Mouse (Mus musculus) heart, adult 2 months (tissue): ENCODE data around the gene Hnrnpul1. TPM values are rescaled to one million over a fixed set of nuclear protein-coding genes. Genes with fewer than 3 reads are reported as not detected.
A peak's percentile ranks its signal among the peaks of the same experiment; 100 is the strongest.

Experiments
- DNase-seq, 2 experiments: peaks; one replicate each; pipeline ENCODE4 v3.0.0; 2021
- H3K27ac ChIP-seq: fragments of 200-600 bp; 2 replicates; pipeline ENCODE4 v1.8.1; 2022
- H3K27me3 ChIP-seq: fragments of 200-500 bp; 2 replicates; pipeline ENCODE4 v1.6.1; 2012; ENCODE audit warnings: mild to moderate bottlenecking, low read length, inconsistent platforms, mixed read lengths; ENCODE audit not compliant: control insufficient read depth, insufficient read depth
- H3K36me3 ChIP-seq: fragments of 200-500 bp; 2 replicates; pipeline ENCODE4 v1.6.1; 2012; ENCODE audit warnings: low read length, inconsistent platforms; ENCODE audit not compliant: control insufficient read depth, insufficient read depth
- H3K4me1 ChIP-seq: fragments of 200-500 bp; 2 replicates; pipeline ENCODE4 v1.6.1; 2011; ENCODE audit warnings: low read length; ENCODE audit not compliant: control insufficient read depth, insufficient read depth
- H3K4me3 ChIP-seq: fragments of 200-600 bp; 2 replicates; pipeline ENCODE4 v1.8.1; 2022
- H3K79me2 ChIP-seq: fragments of 200-500 bp; replicated peaks from 2 replicates; pipeline ENCODE4 v1.6.1; 2012; ENCODE audit warnings: mild to moderate bottlenecking, inconsistent platforms, low read length, moderate library complexity, mixed read lengths; ENCODE audit not compliant: control insufficient read depth, insufficient read depth
- H3K9ac ChIP-seq: fragments of 200-500 bp; 2 replicates; pipeline ENCODE4 v1.6.1; 2012; ENCODE audit warnings: low read depth, mild to moderate bottlenecking, control low read depth, inconsistent platforms, low read length, mixed read lengths
- CTCF ChIP-seq: fragments of 200-600 bp; IDR thresholded peaks from 2 replicates; pipeline ENCODE4 v1.8.1; 2022; ENCODE audit warnings: antibody characterized with exemption, mild to moderate bottlenecking, moderate library complexity
- EP300 ChIP-seq: fragments of 200-500 bp; IDR thresholded peaks from 2 replicates; pipeline ENCODE4 v1.6.1; 2011; ENCODE audit warnings: low read depth, low read length, control low read depth; ENCODE audit not compliant: insufficient read depth
- POLR2A ChIP-seq: fragments of 200-500 bp; IDR thresholded peaks from 2 replicates; pipeline ENCODE4 v1.6.1; 2011; ENCODE audit warnings: mild to moderate bottlenecking, low read depth, low read length, control low read depth; ENCODE audit not compliant: insufficient read depth
- WGBS: fragments of 180-500 bp; shearing (Covaris S2); methylation state at CpG from one replicate; pipeline ENCODE4 v1.1.7; 2018; 5-methylcytosine and 5-hydroxymethylcytosine counted together
- intact Hi-C: fragments of 180-260 bp; cut with DNase I; formaldehyde crosslinking; loops from one replicate; pipeline ENCODE4 v1.15.1; 2025
- polyA plus RNA-seq: library from polyadenylated mRNA; depleted of rRNA; stranded (reverse); fragments of >200 nt; gene quantifications from 2 replicates; pipeline ENCODE4 v1.2.3, GENCODE M21; 2012
- total RNA-seq, 2 experiments: library from RNA; stranded (reverse); gene quantifications; 2 replicates each; pipeline ENCODE4 v1.2.3; 2021

The Hnrnpul1 gene
- total and polyA plus RNA-seq, 3 experiments: 29.4 to 76.2 (median 71.0) TPM

- Histone ChIP-seq H3K4me1 (peaks cover 6% of the 10 kb centered on the region), H3K4me3 (no peak overlapping the region), H3K79me2 (no peaks in the 10 kb centered on the region), H3K36me3 (no peaks in the 10 kb centered on the region; the same call in 1 of the 2 replicates), H3K27ac (no peak overlapping the region), H3K27me3 (no peaks in the 10 kb centered on the region), H3K9ac (no peak overlapping the region)
- no peak for DNase-seq
- TF ChIP-seq POLR2A (no peak), CTCF (no peak)
- WGBS: 78% methylated on average over 5 of the region's 5 CpGs
- intact Hi-C loops: loop anchor here (1.0 to 2.0 kb wide), 3 partner anchors 32 to 85 kb away; partner anchors contain the start of gene Tgfb1
Measured at GRCm38 (mm10) chr7:25720760-25721159, 33.8 kb downstream of the Hnrnpul1 start.

- Histone ChIP-seq H3K79me2 (no peaks in the 10 kb centered on the region), H3K36me3 (no peaks in the 10 kb centered on the region; the same call in 1 of the 2 replicates), H3K27me3 (no peaks in the 10 kb centered on the region), H3K9ac (no peak overlapping the region), H3K27ac (peak overlapping the region; percentile 97; the same call in 1 of the 2 replicates), H3K4me3 (no peak overlapping the region), H3K4me1 (peaks cover 6% of the 10 kb centered on the region)
- peak; percentile 70 to 90 for DNase-seq
- 52% methylated on average over 10 of the region's 10 CpGs for WGBS
- TF ChIP-seq EP300 (peak; percentile 90), CTCF (no peak; the same call in none of the 2 replicates)
- intact Hi-C loops: loop anchor here (1.0 to 2.0 kb wide), 4 partner anchors 33 to 85 kb away; partner anchors contain the start of genes Bckdha, Exosc5 and Tgfb1
Measured at GRCm38 (mm10) chr7:25719761-25720610, 34.6 kb downstream of the Hnrnpul1 start.

- peak; percentile 93 to 95 for DNase-seq
- intact Hi-C loops: loop anchor here (2.0 kb wide), 1 partner anchor 60 kb away; the partner anchor contains the start of genes Bckdha and Exosc5
- Histone ChIP-seq H3K4me1 (peaks cover 6% of the 10 kb centered on the region), H3K36me3 (no peaks in the 10 kb centered on the region; the same call in 1 of the 2 replicates), H3K27me3 (no peaks in the 10 kb centered on the region), H3K9ac (peak within 1 kb of the TSS; percentile 90), H3K79me2 (no peaks in the 10 kb centered on the region), H3K27ac (peak within 1 kb of the TSS; percentile 97), H3K4me3 (peak within 1 kb of the TSS; percentile 80)
- 2% methylated on average over 32 of the region's 32 CpGs for WGBS
- TF ChIP-seq CTCF (0 out of 2 replicates have a peak, but pooled peaks have one; percentile 8), POLR2A (peak; percentile 86), EP300 (peak; percentile 68; the same call in 1 of the 2 replicates)
Measured at GRCm38 (mm10) chr7:25718788-25719417, 35.7 kb downstream of the Hnrnpul1 start, which contains the start of gene Ccdc97. TSS of gene Ccdc97 (minus strand) at chr7:25719088.

- Histone ChIP-seq H3K4me3 (no peak overlapping the region; the same call in 1 of the 2 replicates), H3K27ac (no peak overlapping the region; the same call in 1 of the 2 replicates), H3K4me1 (peaks cover 6% of the 10 kb centered on the region), H3K36me3 (no peaks in the 10 kb centered on the region; the same call in 1 of the 2 replicates), H3K27me3 (no peaks in the 10 kb centered on the region), H3K79me2 (no peaks in the 10 kb centered on the region), H3K9ac (no peak overlapping the region)
- TF ChIP-seq POLR2A (no peak), EP300 (no peak), CTCF (no peak)
- intact Hi-C loops: no loop called here
- 80% methylated on average over 3 of the region's 3 CpGs for WGBS
- no peak for DNase-seq
Measured at GRCm38 (mm10) chr7:25717478-25717877, 37.1 kb downstream of the Hnrnpul1 start.

GRCm38 (mm10) chr7:25715731-25716271 is 38.8 kb downstream of the Hnrnpul1 start:
- Histone ChIP-seq H3K4me3 (no peak overlapping the region), H3K27ac (no peak overlapping the region), H3K36me3 (no peaks in the 10 kb centered on the region; the same call in 1 of the 2 replicates), H3K27me3 (no peaks in the 10 kb centered on the region), H3K79me2 (no peaks in the 10 kb centered on the region), H3K4me1 (peaks cover 12% of the 10 kb centered on the region), H3K9ac (no peak overlapping the region)
- intact Hi-C loops: no loop called here
- WGBS: 96% methylated on average over 22 of the region's 22 CpGs
- DNase-seq: no peak
- TF ChIP-seq CTCF (no peak), POLR2A (no peak)

GRCm38 (mm10) chr7:25714581-25714980 is 40.0 kb downstream of the Hnrnpul1 start:
- intact Hi-C loops: no loop called here
- Histone ChIP-seq H3K36me3 (no peaks in the 10 kb centered on the region; the same call in 1 of the 2 replicates), H3K4me3 (no peak overlapping the region), H3K4me1 (peaks cover 19% of the 10 kb centered on the region), H3K9ac (no peak overlapping the region), H3K79me2 (no peaks in the 10 kb centered on the region), H3K27ac (no peak overlapping the region), H3K27me3 (no peaks in the 10 kb centered on the region)
- no peak for DNase-seq
- 86% methylated on average over 8 of the region's 8 CpGs for WGBS
- TF ChIP-seq CTCF (no peak), EP300 (no peak), POLR2A (no peak)
